Mouse (Mus musculus) bone marrow, adult 2 months (tissue): ENCODE data around the gene Atp2b2.

Source experiments
- CTCF ChIP-seq: fragments of 200-500 bp; IDR thresholded peaks from 2 replicates; pipeline ENCODE4 v1.5.1; 2011; ENCODE audit warnings: low read length, control low read depth; ENCODE audit not compliant: control insufficient read depth, insufficient read depth
- POLR2A ChIP-seq: fragments of 200-500 bp; IDR thresholded peaks from 2 replicates; pipeline ENCODE4 v1.6.1; 2011; ENCODE audit warnings: low read depth, mild to moderate bottlenecking, control low read depth, low read length, borderline replicate concordance; ENCODE audit not compliant: control insufficient read depth

DNA sequence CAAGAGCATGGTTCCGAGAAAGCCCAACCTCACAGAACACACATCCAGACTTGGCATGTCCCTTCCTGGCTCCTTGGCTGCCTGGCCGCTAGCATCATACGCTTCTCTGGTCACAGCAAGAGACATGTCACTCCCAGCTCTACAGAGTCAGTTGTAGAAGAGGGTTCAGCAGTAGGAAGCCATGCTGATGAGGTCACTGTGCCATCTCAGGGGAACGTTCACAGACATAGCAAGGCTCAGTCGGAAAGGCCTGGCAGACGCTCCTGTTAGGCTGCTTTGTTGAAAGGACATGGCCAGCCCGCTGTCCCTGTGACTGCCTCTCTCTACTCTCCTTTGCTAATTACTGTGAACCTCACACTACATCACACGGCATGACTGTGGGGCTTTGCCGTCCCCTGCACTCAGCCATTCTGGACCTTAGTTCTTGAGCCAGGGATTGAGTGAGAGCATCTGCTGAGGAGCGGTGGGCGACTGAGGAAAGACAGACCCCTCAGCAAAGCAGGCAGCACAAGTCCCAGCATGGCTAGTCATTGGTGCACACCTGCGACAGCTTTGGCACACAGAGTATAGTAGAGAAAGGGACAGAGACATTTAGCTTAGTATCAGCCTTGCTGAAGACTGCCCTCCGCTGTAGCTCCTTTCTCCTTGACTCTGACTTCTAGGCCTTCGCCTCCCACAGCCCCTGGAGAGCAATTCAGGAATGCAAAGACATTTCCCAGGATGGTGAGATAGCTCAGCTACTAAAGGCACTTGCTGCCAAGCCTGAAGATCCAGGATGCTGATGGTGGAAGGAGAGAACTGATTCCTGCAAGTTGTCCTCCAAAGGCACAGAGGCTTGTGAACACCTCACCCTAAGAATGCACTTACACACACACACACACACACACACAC is 108.9 kb downstream of the Atp2b2 start:
- TF ChIP-seq POLR2A, result no peak
- TF ChIP-seq CTCF, result no peak
